In genomic region chr3:123256181-123257101, GRCm38 (mm10) we compare ENCODE assay signal across 11 mouse cellular contexts. TPM values are rescaled to one million over a fixed set of nuclear protein-coding genes. Genes with fewer than 3 reads are reported as not detected.
DNase-seq lines count a peak whose midpoint lies in the region; ATAC-seq and TF ChIP-seq lines count a peak whose summit lies in the region.
"Had no signal": no experiment of that assay in that cellular context is flagged by ENCODE, and none has a peak within 500 bp of the region (broad histone marks: within the 10 kb centered on the region; RNA-seq: fewer than 3 reads in every experiment).

No protein-coding gene starts in this region.

- no peaks in the 10 kb centered on the region for H3K27me3 ChIP-seq in heart, adult 2 months (ENCODE audit: control insufficient read depth, insufficient read depth, low read length)
- H3K27me3 ChIP-seq in liver, embryonic 14.5 days (ENCODE audit: control insufficient read depth, insufficient read depth, low read length) = no peaks in the 10 kb centered on the region
- H3K27me3 ChIP-seq: hindbrain, embryonic 15.5 days had no signal

- intact Hi-C loops in heart, adult 2 months (cut with DNase I) = no loop called here
- intact Hi-C loops in heart, postnatal 36 days (cut with DNase I) = no loop called here
- intact Hi-C loops in gastrocnemius, postnatal 14 days (cut with DNase I; ENCODE audit: low total_unique reads) = no loop called here

- peak; percentile 37 for TF ChIP-seq CTCF in heart, adult 2 months (IDR thresholded peaks at IDR 0.05)
- no peak for TF ChIP-seq CTCF in liver, embryonic 14.5 days (IDR thresholded peaks at IDR 0.05; ENCODE audit: low read depth)

- H3K4me1 ChIP-seq in heart, adult 2 months (ENCODE audit: control insufficient read depth, insufficient read depth, low read length) = no peaks in the 10 kb centered on the region
- peaks cover 0 to 5% of the 10 kb centered on the region in 2 experiments; a peak in 2 of 4 replicates for H3K4me1 ChIP-seq in liver, embryonic 14.5 days (replicated peaks; ENCODE audit: control insufficient read depth in 2 of 2, insufficient read depth in 2 of 2, low read length in 1 of 2)
- H3K4me1 ChIP-seq: hindbrain, embryonic 15.5 days had no signal

- no peak for TF ChIP-seq EP300 in heart, adult 2 months (IDR thresholded peaks at IDR 0.05; ENCODE audit: insufficient read depth, low read depth, low read length)
- no peak for TF ChIP-seq EP300 in liver, embryonic 14.5 days (IDR thresholded peaks at IDR 0.05; ENCODE audit: low read depth)

- H3K9ac ChIP-seq in heart, adult 2 months (ENCODE audit: low read depth, low read length) = no peak overlapping the region
- H3K9ac ChIP-seq in liver, embryonic 14.5 days (replicated peaks) = no peak overlapping the region
- H3K9ac ChIP-seq: hindbrain, embryonic 15.5 days had no signal

- ATAC-seq in liver, embryonic 14.5 days (ENCODE audit: insufficient read depth) = peak; percentile 64; the same call in 1 of the 2 replicates

- peak overlapping the region; percentile 48 for H3K27ac ChIP-seq in heart, adult 2 months
- H3K27ac ChIP-seq in liver, embryonic 14.5 days = no peak overlapping the region
- H3K27ac ChIP-seq: hindbrain, embryonic 15.5 days; macrophage had no signal

- H3K9me3 ChIP-seq in liver, embryonic 14.5 days (ENCODE audit: control insufficient read depth, low read length) = no peaks in the 10 kb centered on the region
- H3K9me3 ChIP-seq: hindbrain, embryonic 15.5 days had no signal

- WGBS in heart, adult 2 months = 54% methylated on average over 11 of the region's 11 CpGs
- WGBS in liver, embryonic 14.5 days (ENCODE audit: insufficient replicate concordance) = 32% methylated on average over 11 of the region's 11 CpGs

- no peak for DNase-seq in heart, adult 2 months
- no peak for DNase-seq in heart, postnatal 36 days
- DNase-seq in B cell, adult 2 months = peak; percentile 26 to 47
- peak; percentile 71 for DNase-seq in WW6 (ENCODE audit: low read depth, low spot score)
- DNase-seq in liver, embryonic 14.5 days (ENCODE audit: low read depth in 3 of 3, low spot score in 3 of 3) = peak in 2 of 3 experiments; percentile 27 to 30
- DNase-seq in gastrocnemius, postnatal 14 days = no peak
- DNase-seq in thymus, postnatal 36 days = no peak
- DNase-seq in thymus, postnatal 0 days (ENCODE audit: low spot score) = no peak
- DNase-seq: right cerebral cortex, postnatal 14 days had no signal

- no peak overlapping the region for H3K4me2 ChIP-seq in liver, embryonic 14.5 days (ENCODE audit: low read depth)
- H3K4me2 ChIP-seq: hindbrain, embryonic 15.5 days had no signal

- no peaks in the 10 kb centered on the region for H3K79me2 ChIP-seq in heart, adult 2 months (replicated peaks; ENCODE audit: control insufficient read depth, insufficient read depth, low read length)

- H3K36me3 ChIP-seq in heart, adult 2 months (ENCODE audit: control insufficient read depth, insufficient read depth, low read length) = no peaks in the 10 kb centered on the region
- H3K36me3 ChIP-seq in liver, embryonic 14.5 days (replicated peaks; ENCODE audit: control insufficient read depth, insufficient read depth, low read depth) = no peaks in the 10 kb centered on the region
- H3K36me3 ChIP-seq: hindbrain, embryonic 15.5 days had no signal

- TF ChIP-seq POLR2A in heart, adult 2 months (IDR thresholded peaks at IDR 0.05; ENCODE audit: insufficient read depth, low read depth, low read length) = no peak

- H3K4me3 ChIP-seq in heart, adult 2 months = no peak overlapping the region
- H3K4me3 ChIP-seq in liver, embryonic 14.5 days (ENCODE audit: insufficient read depth in 1 of 2, low read depth in 2 of 2, low read length in 2 of 2) = no peak overlapping the region
- H3K4me3 ChIP-seq: hindbrain, embryonic 15.5 days had no signal

RNA-seq across cellular contexts. Expression of gene Sec24d, which starts 10.8 kb away (rescaled TPM):
- total RNA-seq in heart, adult 2 months (2021) = 10 to 100 TPM; 32.9 to 35.9 TPM
- 32.9 and 39.6 TPM in 2 replicates for polyA plus RNA-seq in heart, adult 2 months (2012; rRNA removed)
- total RNA-seq in heart, postnatal 36 days (2021) = 10 to 100 TPM; 31.5 to 40.4 TPM
- 9.2 and 9.9 TPM in 2 replicates for polyA plus RNA-seq in liver, embryonic 14.5 days (2012; rRNA removed)
- polyA plus RNA-seq in liver, embryonic 14.5 days (2014; fragmentation: Nextera tagmentation; extraction: Ambion mirVana) = 16.5 and 18.0 TPM in 2 replicates
- 10 to 100 TPM; 17.8 to 23.9 TPM for total RNA-seq in gastrocnemius, postnatal 14 days (2021)
- polyA plus RNA-seq in thymus, postnatal 0 days (2015; fragmentation: Nextera tagmentation; extraction: Ambion mirVana) = 24.4 and 25.6 TPM in 2 replicates

RNA-seq across cellular contexts. Expression of gene Synpo2, which starts 20.5 kb away (rescaled TPM):
- 10 to 100 TPM; 85.8 to 97.5 TPM for total RNA-seq in heart, adult 2 months (2021)
- 19.3 and 27.6 TPM in 2 replicates for polyA plus RNA-seq in heart, adult 2 months (2012; rRNA removed)
- total RNA-seq in heart, postnatal 36 days (2021) = 10 to 100 TPM; 78.2 to 80.5 TPM
- polyA plus RNA-seq in liver, embryonic 14.5 days (2012; rRNA removed) = 0.03 TPM in 2 replicates
- polyA plus RNA-seq in liver, embryonic 14.5 days (2014; fragmentation: Nextera tagmentation; extraction: Ambion mirVana) = 0.04 TPM in 1 of 2 replicates, not detected in the other
- 100 to 1,000 TPM; 175 to 193 TPM for total RNA-seq in gastrocnemius, postnatal 14 days (2021)
- 2.3 and 3.3 TPM in 2 replicates for polyA plus RNA-seq in thymus, postnatal 0 days (2015; fragmentation: Nextera tagmentation; extraction: Ambion mirVana)

Comparison
In these comparisons a context has a peak if more than half of its experiments do, and no peak if none do; other contexts are left out.
1. DNase-seq: peak in B cell, adult 2 months (2 of 2), WW6 (single experiment) and liver, embryonic 14.5 days (2 of 3); none in heart, adult 2 months (0 of 2), heart, postnatal 36 days (0 of 2), gastrocnemius, postnatal 14 days (single experiment), thymus, postnatal 36 days (0 of 2) and thymus, postnatal 0 days (single experiment).